Mouse (Mus musculus) liver, adult 2 months (tissue): ENCODE results near the gene Zbtb18. TPM values are rescaled to one million over a fixed set of nuclear protein-coding genes. Genes with fewer than 3 reads are reported as not detected.

Experiments used
- DNase-seq: peaks from one replicate; pipeline ENCODE4 v3.0.0-alpha.2; 2011; ENCODE audit warnings: low read depth, low spot score; ENCODE audit errors: extremely low read depth
- H3K27ac ChIP-seq: fragments of 200-500 bp; replicated peaks from 2 replicates; pipeline ENCODE4 v1.5.1; 2012; ENCODE audit warnings: low read depth, mild to moderate bottlenecking, control low read depth, inconsistent platforms, low read length; ENCODE audit not compliant: insufficient read depth
- H3K27me3 ChIP-seq: fragments of 200-500 bp; 2 replicates; pipeline ENCODE4 v1.6.1; 2012; ENCODE audit warnings: mild to moderate bottlenecking, moderate library complexity, low read length, inconsistent platforms; ENCODE audit not compliant: control insufficient read depth, insufficient read depth
- H3K36me3 ChIP-seq: fragments of 200-500 bp; 2 replicates; pipeline ENCODE4 v1.6.1; 2012; ENCODE audit warnings: low read length, inconsistent platforms; ENCODE audit not compliant: control insufficient read depth, insufficient read depth
- H3K4me1 ChIP-seq: fragments of 200-500 bp; 2 replicates; pipeline ENCODE4 v1.6.1; 2011; ENCODE audit warnings: low read length; ENCODE audit not compliant: control insufficient read depth, insufficient read depth
- H3K4me3 ChIP-seq: fragments of 200-500 bp; 2 replicates; pipeline ENCODE4 v1.5.1; 2011; ENCODE audit warnings: low read depth, mild to moderate bottlenecking, control low read depth, low read length, moderate library complexity; ENCODE audit not compliant: insufficient read depth
- H3K79me2 ChIP-seq: fragments of 200-500 bp; 2 replicates; pipeline ENCODE4 v1.6.1; 2012; ENCODE audit warnings: inconsistent platforms, mild to moderate bottlenecking, low read length, moderate library complexity; ENCODE audit not compliant: control insufficient read depth, insufficient read depth
- H3K9ac ChIP-seq: fragments of 200-500 bp; 2 replicates; pipeline ENCODE4 v1.6.1; 2012; ENCODE audit warnings: low read depth, mild to moderate bottlenecking, control low read depth, inconsistent platforms, low read length
- CTCF ChIP-seq: fragments of 200-500 bp; IDR thresholded peaks from 2 replicates; pipeline ENCODE4 v1.5.1; 2011; ENCODE audit warnings: low read depth, low read length, control low read depth
- POLR2A ChIP-seq: fragments of 200-500 bp; IDR thresholded peaks from 2 replicates; pipeline ENCODE4 v1.6.1; 2011; ENCODE audit warnings: low read length, control low read depth; ENCODE audit not compliant: insufficient read depth; ENCODE audit errors: extremely low read depth
- WGBS: fragments of 180-500 bp; shearing (Covaris S2); methylation state at CpG from one replicate; pipeline ENCODE4 v1.1.7; 2018; 5-methylcytosine and 5-hydroxymethylcytosine counted together
- polyA plus RNA-seq: library from polyadenylated mRNA; depleted of rRNA; stranded (reverse); fragments of >200 nt; gene quantifications from 2 replicates; pipeline ENCODE4 v1.2.3, GENCODE M21; 2012
- total RNA-seq: library from RNA; depleted of rRNA; stranded (reverse); fragments of >200 nt; gene quantifications from 2 replicates; pipeline ENCODE4 v1.2.3, GENCODE M21; 2014

Gene Zbtb18
- total and polyA plus RNA-seq, 2 experiments = 4.9 to 9.8 TPM

GRCm38 (mm10) chr1:177440981-177441491, 1.1 kb upstream of the Zbtb18 start:
- DNase-seq = peak; percentile 50
- TF ChIP-seq CTCF (no peak), POLR2A (no peak)
- Histone ChIP-seq H3K4me1 (peaks cover 10% of the 10 kb centered on the region), H3K36me3 (no peaks in the 10 kb centered on the region), H3K4me3 (peak overlapping the region; percentile 85), H3K27ac (peak overlapping the region; percentile 94), H3K9ac (peak overlapping the region; percentile 85), H3K79me2 (no peaks in the 10 kb centered on the region; the same call in 1 of the 2 replicates), H3K27me3 (no peaks in the 10 kb centered on the region)
- WGBS = under 1% methylated on average over 6 of the region's 6 CpGs

GRCm38 (mm10) chr1:177441492-177442195, 507 bp upstream of the Zbtb18 start:
- Histone ChIP-seq H3K4me3 (peak overlapping the region; percentile 85), H3K79me2 (no peaks in the 10 kb centered on the region; the same call in 1 of the 2 replicates), H3K27ac (peak overlapping the region; percentile 94), H3K27me3 (no peaks in the 10 kb centered on the region), H3K4me1 (peaks cover 10% of the 10 kb centered on the region), H3K9ac (peak overlapping the region; percentile 85), H3K36me3 (no peaks in the 10 kb centered on the region)
- under 1% methylated on average over 75 of the region's 87 CpGs for WGBS
- DNase-seq = peak; percentile 83
- TF ChIP-seq POLR2A (peak; percentile 48; the same call in 1 of the 2 replicates), CTCF (peak; percentile 29; the same call in 1 of the 2 replicates)

- 1% methylated on average over 61 of the region's 62 CpGs for WGBS
- H3K79me2 ChIP-seq = no peaks in the 10 kb centered on the region; the same call in 1 of the 2 replicates
- peak overlapping the region; percentile 100 for H3K9ac ChIP-seq
- TF ChIP-seq POLR2A (no peak), CTCF (no peak)
- DNase-seq = peak; percentile 41
- H3K27ac ChIP-seq = peak overlapping the region; percentile 20
- H3K4me3 ChIP-seq = peak overlapping the region; percentile 99
- H3K27me3 ChIP-seq = no peaks in the 10 kb centered on the region
- peaks cover 3% of the 10 kb centered on the region; the same call in 1 of the 2 replicates for H3K36me3 ChIP-seq
- H3K4me1 ChIP-seq = peaks cover 10% of the 10 kb centered on the region
Measured at GRCm38 (mm10) chr1:177442821-177443723, 921 bp downstream of the Zbtb18 start.

GRCm38 (mm10) chr1:177443724-177444482, 1.8 kb downstream of the Zbtb18 start:
- Histone ChIP-seq H3K27ac (peak overlapping the region; percentile 20), H3K36me3 (peaks cover 8% of the 10 kb centered on the region), H3K4me1 (peaks cover 10% of the 10 kb centered on the region), H3K4me3 (0 out of 2 replicates have a peak overlapping the region, but pooled peaks have one; percentile 7), H3K79me2 (peaks cover 3% of the 10 kb centered on the region; the same call in 1 of the 2 replicates), H3K9ac (peak overlapping the region; percentile 100), H3K27me3 (no peaks in the 10 kb centered on the region)
- 64% methylated on average over 9 of the region's 9 CpGs for WGBS
- TF ChIP-seq CTCF (no peak), POLR2A (no peak)
- peak; percentile 25 for DNase-seq

GRCm38 (mm10) chr1:177444483-177444810, 2.3 kb downstream of the Zbtb18 start:
- Histone ChIP-seq H3K36me3 (peaks cover 10% of the 10 kb centered on the region), H3K4me1 (peaks cover 10% of the 10 kb centered on the region), H3K79me2 (peaks cover 3% of the 10 kb centered on the region; the same call in 1 of the 2 replicates), H3K27me3 (no peaks in the 10 kb centered on the region), H3K27ac (no peak overlapping the region), H3K4me3 (no peak overlapping the region), H3K9ac (no peak overlapping the region)
- TF ChIP-seq CTCF (no peak), POLR2A (no peak)
- 77% methylated on average over 3 of the region's 3 CpGs for WGBS
- DNase-seq = no peak
